24 mouse cellular contexts compared by ENCODE assay signal in genomic region chr1:67238941-67239340, GRCm38 (mm10).
"Had no signal": no experiment of that assay in that cellular context is flagged by ENCODE, and none has a peak within 500 bp of the region (broad histone marks: within the 10 kb centered on the region; RNA-seq: fewer than 3 reads in every experiment).

No protein-coding gene starts in this region.

- DNase-seq: cerebellum, adult 2 months; cerebellum, adult 8-10 months; cerebellum, adult 9-11 months; cerebellum, postnatal 36 days; embryo, embryonic 11 days; forebrain, postnatal 0 days; gastrocnemius, adult 2 months; gastrocnemius, postnatal 10 days; gastrocnemius, postnatal 14 days; gastrocnemius, postnatal 25 days; gastrocnemius, postnatal 36 days; heart, adult 11 months; heart, adult 18-20 months; heart, adult 2 months had no signal

- H3K27ac ChIP-seq: embryonic facial prominence, embryonic 10.5 days; embryonic facial prominence, embryonic 12.5 days; embryonic facial prominence, embryonic 13.5 days; embryonic facial prominence, embryonic 15.5 days; forebrain, embryonic 10.5 days; forebrain, embryonic 12.5 days; forebrain, embryonic 13.5 days; forebrain, embryonic 15.5 days; gastrocnemius, adult 2 months; heart, adult 2 months; heart, embryonic 10.5 days had no signal

- H3K4me3 ChIP-seq: embryonic facial prominence, embryonic 10.5 days; embryonic facial prominence, embryonic 12.5 days; embryonic facial prominence, embryonic 13.5 days; embryonic facial prominence, embryonic 15.5 days; erythroblast, embryonic 14.5 days; forebrain, embryonic 10.5 days; forebrain, embryonic 12.5 days; forebrain, embryonic 13.5 days; forebrain, embryonic 15.5 days; gastrocnemius, adult 2 months; heart, adult 2 months; heart, embryonic 10.5 days had no signal

- H3K27me3 ChIP-seq: embryonic facial prominence, embryonic 12.5 days; embryonic facial prominence, embryonic 13.5 days; embryonic facial prominence, embryonic 15.5 days; forebrain, embryonic 12.5 days; forebrain, embryonic 13.5 days; forebrain, embryonic 15.5 days had no signal

- H3K4me1 ChIP-seq: embryonic facial prominence, embryonic 10.5 days; embryonic facial prominence, embryonic 12.5 days; embryonic facial prominence, embryonic 13.5 days; embryonic facial prominence, embryonic 15.5 days; forebrain, embryonic 10.5 days; forebrain, embryonic 12.5 days; forebrain, embryonic 15.5 days; heart, embryonic 10.5 days had no signal

- H3K36me3 ChIP-seq: embryonic facial prominence, embryonic 10.5 days; embryonic facial prominence, embryonic 12.5 days; embryonic facial prominence, embryonic 13.5 days; embryonic facial prominence, embryonic 15.5 days; forebrain, embryonic 10.5 days; forebrain, embryonic 12.5 days; forebrain, embryonic 15.5 days; heart, embryonic 10.5 days had no signal

- H3K9ac ChIP-seq: embryonic facial prominence, embryonic 12.5 days; embryonic facial prominence, embryonic 13.5 days; embryonic facial prominence, embryonic 15.5 days; forebrain, embryonic 12.5 days; forebrain, embryonic 13.5 days; forebrain, embryonic 15.5 days; forebrain, postnatal 0 days had no signal
